Mouse (Mus musculus) megakaryocyte, embryonic 14.5 days (primary cell): ENCODE results near the gene Otulin.

Source experiments
- FLI1 ChIP-seq: IDR thresholded peaks from 2 replicates; pipeline ENCODE4 v1.6.1; 2012; ENCODE audit warnings: low read length, inconsistent platforms, mixed read lengths
- GATA1 ChIP-seq: IDR thresholded peaks from 3 replicates; pipeline ENCODE4 v1.6.1; 2012; ENCODE audit warnings: mixed read lengths, low read length, inconsistent platforms, borderline replicate concordance

DNA sequence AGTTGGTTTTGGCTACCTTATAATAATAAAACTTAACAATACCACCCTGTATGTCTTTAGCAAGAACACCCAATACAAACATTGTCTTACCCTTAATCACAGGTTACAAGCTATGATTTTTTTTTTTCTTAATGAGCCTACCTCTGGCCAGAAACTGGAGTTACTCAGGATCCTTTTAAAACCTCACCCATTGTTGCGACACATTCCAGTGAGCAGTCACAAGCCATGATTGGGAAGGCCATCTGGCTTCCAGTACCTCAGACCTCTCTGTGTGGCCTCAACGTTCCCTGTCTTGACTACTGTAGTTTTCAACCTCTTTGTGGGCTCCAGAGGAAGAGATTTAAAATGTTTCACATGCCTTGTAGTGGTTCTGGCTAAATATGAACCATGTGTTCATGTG lies 60.6 kb downstream of the Otulin start:
- TF ChIP-seq GATA1 (no peak), FLI1 (no peak)
